Mouse (Mus musculus) retina, postnatal 7 days (tissue): Measurements from ENCODE around the gene Hspb11.

ENCODE experiments used
- DNase-seq: peaks from one replicate; pipeline ENCODE4 v3.0.0-alpha.2; 2012; ENCODE audit warnings: low read depth, low spot score

The Hspb11 gene

DNA sequence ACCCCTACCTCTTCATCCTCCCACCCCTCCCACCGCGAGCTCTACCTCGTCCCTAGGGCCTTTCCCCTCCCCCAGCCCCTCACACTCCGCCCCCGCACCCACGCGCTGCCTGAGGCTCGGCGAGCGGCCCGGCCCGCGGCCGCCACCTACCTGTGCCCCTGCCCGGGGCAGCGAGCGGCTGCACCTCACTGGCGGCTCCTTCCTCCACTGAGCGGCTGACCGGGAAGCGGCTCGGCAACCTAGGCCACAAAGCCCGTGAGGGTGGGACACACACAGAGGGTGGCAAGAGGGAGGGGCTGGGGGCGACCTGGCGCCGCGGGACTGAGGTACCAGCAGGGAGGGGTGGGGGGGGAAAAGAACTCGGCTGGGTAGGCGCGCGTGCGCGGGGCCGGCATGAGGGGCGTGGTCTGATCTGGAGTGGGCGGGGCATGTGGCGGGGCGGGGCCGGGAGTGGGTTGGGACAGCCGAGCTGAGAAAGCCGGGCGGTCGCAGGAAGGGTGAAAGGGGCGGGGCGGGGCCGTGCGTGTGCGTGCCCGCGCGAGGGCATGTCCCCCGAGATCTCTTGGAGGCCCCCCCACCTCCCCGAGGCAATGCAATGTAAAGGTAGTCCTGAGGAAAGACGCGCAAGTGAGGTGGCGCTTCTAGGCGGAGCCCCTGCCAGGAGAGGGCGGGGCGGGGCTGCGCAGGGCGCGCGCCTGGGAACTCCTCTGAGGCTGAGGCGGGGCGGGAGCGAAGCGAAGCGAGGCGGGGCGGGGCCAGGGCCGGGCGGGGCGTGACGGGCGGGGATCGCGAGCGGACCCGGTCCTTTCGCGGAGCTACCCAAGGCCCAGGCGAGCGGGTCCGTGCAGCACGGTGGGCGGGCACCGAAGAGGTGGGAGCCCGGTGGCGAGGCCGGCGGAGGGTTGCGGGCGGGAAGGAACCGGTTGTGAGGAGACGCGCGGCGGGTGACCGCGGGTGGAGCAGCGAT is at the start of gene Hspb11, which contains the start of gene Lrrc42:
Gene Hspb11 (plus strand): TSS at position 469 of the 967 bp plus-strand sequence.
Gene Lrrc42 (minus strand): TSS at position 408 of the 967 bp plus-strand sequence.
- DNase-seq, result peak; percentile 96

DNA sequence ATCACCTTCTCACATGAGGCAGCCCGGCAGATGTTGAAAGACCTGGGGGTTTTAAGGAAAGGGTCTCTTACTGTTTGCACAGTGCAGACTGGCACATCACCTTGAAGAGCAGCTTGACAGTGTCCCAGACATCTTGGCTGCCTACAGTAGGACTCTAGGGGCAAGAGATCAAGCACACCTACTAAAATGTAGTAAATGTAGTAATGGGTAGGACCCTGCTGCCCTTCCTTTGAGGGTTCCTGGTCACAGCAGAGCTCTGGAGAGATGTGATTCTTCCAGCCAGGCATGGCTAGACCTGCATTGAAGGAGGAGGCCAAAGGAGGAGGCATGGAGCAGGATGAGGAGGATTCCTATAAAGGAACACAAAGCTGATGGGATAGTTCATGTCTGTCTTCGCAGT is 46.4 kb upstream of the Hspb11 start:
- DNase-seq, result no peak

DNA sequence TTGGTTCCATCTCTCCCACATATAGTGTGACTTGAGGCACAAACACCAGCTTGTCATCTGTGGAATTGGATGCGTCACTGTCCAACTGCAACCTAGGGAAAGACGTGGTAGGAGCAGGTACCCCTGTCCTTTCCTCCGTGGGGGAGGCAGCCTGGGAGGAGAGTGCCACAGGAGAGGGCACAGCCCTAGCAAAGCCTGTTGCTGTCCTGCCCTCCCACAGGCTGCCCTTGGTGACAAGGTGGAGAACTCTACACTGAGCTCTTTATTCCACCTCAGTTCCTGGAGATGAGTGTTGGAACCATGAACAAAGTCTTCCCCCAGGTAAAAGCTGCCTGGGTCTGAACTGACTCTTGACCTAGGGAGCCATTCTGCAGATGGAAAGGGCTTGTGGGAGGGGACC is 44.5 kb upstream of the Hspb11 start, which contains the start of gene Ldlrad1:
Gene Ldlrad1 (plus strand): TSS at position 301 of the 400 bp plus-strand sequence.
- DNase-seq, result no peak

DNA sequence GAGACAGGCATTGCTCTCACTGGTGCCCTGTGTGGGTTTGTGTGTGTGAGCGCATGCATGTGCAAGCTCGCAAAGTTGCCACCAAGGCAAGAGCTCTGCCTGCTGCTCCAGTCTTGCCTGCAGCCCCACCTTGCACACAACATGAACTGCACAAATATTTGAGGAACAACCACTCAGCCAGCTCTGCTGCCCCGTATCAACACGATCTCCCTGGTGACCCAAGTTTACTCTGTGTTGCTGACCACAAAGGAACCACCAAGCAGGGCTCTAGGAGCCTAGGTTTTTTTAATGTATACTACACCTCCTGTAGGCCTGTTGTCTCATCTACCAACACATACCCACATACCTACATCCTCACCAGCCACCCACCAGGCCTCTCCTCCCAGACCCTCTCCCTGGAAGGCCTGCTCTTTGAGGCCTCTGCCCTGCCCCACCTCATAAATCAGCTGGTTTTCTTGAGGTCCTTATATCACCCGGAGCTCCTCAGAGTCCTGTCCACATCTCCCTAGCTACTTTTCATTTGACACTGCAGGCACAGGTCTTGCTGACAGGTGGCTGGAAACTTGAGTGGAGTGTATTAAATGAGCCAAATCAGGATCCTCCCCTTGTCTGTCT is 42.8 kb upstream of the Hspb11 start:
- DNase-seq, result no peak

DNA sequence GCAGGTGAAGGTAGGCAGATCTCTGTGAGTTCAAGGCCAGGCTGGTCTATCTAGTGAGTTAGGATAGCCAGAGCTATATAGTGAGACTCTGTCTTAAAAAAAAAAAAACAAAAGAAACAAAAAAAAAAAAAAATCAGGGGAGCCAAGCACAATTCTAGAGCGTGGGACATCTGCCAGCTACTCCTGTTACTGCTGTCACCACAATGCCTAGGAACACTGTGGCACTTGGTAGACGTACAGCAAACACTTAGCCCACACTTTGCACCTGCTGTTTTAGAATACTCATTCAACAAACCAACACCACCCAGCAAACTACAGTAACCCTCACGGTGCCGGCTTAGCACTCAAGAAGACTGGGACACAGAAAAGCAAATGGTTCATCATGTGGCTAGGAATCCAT is 41.9 kb upstream of the Hspb11 start:
- DNase-seq, result no peak

DNA sequence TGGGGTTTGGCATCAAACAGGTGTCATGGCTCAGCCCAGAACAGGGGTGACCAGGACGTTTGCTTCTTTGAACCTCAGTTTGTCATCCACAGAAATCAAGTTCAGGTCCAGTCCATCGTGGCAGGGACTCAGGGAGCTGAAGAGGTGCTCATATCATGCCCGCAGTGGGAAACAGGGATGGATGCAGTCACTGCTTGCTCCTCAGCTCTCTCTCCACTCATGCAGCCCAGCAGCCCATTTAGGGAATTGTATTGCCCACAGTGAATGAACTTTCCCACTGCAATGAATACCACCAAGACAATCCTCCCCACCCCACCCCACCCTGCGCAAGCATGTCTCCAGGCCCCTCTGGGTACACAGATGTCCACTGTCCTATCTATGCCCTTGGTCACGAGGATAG is 41.5 kb upstream of the Hspb11 start:
- no peak for DNase-seq

DNA sequence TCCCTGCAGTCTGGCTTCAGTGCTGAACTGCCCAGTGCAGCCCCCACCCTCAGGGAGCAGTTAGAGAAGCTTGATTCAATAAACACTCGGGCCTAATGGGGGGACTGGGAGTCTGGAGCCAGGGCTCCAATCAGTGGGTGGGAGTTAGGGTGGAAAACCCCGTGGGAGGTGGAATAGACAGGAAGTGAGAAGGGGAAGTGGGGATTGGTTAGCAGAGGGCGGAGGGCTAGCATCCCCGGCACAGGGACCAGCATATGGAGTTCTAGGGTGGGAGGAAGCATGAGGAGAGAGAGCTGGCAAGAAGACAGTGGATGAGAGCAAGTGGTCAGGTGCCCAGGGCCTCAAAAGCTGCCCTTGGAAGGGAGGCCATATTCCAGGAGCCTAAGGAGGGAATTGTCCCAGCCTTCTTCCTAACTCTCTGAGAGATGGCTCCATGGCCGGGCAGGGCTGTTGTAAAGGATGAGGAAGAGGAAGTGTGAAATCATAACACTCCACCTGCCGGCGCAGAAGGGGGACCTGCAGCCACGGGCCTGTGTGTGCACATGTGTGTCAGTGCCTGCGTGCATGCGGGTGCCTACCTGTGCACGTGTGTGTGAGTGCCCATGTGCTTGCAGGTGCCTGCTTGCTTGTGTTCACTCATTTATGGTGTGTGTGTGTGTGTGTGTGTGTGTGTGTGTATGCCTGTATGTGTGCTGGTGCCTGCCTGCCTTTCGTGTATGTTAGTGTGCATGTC is 39.9 kb upstream of the Hspb11 start:
- DNase-seq, result no peak

DNA sequence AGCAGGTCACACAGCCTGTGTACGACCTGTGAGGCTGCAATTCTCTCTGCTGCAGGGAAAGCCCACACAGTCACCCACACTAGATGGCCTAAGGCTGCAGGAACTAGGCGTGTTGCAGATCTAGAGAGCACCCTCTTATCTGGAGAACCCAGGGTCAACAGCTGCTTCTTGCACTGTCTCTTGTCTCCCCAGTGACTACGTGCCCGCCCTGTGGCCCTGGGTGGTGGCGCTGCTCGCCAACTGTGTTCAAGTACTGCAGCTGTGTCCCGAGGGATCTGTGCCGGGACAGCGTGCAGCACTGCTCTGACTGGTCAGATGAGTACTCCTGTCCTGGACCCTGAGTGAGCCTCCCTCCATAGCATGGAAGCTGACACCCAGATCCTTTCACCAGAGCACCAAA is 35.8 kb upstream of the Hspb11 start:
- no peak for DNase-seq

DNA sequence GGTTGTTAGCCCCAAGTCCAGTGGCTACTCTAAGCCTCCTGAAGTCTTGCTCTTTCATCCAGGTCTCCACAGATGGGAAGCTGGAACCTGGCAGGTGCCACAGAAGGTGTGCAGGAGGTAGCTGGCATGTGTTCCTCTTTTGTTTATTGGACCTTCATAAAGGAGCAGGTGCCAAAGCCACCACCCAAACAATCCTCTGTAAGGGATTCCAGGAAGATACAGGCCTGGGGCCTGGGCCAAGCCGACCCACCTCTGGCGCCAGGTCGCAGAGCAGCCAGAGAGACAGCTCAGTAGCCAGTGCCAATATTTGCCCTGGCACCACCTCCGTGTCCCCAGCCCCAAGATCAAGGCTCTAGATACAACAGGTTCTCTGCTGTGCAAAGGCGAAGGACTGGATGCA is 31.9 kb upstream of the Hspb11 start:
- DNase-seq, result no peak

DNA sequence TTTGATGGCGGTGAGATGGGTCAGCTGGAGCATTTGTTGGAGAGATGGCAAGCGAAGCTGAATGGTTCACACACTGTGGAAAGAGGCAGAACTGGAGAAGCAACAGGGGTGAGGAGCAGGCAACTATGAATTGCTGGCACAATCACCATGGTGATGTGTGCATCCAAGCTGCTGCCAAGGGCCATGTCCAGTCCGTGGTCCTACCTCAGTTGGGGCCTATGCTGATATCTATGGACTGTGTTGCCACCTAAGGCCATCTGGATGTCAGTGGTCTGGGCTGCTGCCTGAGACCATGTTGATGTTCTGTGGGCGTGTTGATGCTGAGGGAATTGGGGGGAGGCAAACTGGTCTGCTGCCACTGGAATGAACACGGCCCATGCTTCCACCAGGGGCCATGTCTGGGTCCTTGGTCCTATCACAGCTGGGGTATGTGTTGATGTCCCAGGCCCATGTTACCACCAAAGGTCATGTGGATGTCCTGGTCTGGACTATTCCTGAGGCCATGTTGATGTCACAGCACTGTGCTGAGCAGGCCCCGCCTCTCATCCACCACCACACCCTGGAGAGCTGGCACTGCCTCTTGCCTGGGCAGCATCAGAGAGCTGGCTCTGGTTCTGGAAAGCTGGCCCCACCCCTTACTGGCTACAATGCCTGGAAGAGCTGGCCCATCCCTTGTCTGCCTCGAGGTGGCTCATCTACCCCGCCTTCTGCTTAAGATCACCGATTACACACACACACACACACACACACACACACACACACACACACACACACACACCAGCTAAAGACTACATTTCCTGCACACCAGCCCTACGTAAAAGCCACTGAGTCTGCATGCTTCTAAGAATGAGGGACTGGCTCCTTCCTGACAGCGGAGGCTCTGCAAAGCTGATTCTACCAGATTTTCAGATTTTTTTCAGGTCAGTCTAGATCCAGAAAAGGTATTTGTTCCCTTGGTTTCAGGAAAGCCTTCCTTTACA is 29.9 kb upstream of the Hspb11 start:
- DNase-seq, result no peak

DNA sequence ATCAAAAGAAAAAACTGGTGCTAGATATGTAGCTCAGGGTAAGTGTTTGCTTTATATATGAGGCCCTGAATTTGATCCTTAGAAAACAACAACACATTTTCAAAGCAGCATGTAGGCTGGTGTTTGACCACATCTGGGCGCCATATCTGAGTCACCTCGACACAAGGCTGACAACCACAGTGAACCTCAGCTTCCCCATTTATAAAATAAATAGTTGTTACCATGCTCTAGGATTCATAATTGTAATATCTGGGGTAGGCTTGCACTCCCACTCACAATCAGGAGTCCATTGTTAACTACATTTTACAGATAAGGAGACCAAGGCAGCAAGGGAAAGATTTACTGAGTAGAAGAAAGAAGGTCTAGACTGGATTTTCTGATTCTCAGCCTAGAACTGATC is 27.1 kb upstream of the Hspb11 start:
- DNase-seq, result no peak

DNA sequence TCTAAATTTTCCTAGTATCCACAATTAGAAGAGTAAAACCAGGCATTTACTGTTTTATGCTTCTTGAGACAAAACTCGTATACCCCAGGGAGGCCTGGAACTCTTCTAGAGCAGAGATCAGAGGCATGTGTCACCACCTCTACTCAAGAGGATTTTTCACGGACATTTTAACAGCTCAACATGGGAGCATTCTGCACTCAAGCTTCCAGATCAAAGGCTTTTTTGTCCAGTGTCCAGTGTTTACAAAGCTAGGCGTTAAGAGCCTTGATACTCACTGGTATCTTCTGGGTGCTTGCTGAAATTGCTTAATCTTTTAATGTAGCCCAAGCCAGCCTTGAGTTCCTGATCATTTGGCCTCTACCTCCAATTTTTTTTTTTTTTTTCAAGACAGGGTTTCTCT is 21.2 kb upstream of the Hspb11 start:
- no peak for DNase-seq

DNA sequence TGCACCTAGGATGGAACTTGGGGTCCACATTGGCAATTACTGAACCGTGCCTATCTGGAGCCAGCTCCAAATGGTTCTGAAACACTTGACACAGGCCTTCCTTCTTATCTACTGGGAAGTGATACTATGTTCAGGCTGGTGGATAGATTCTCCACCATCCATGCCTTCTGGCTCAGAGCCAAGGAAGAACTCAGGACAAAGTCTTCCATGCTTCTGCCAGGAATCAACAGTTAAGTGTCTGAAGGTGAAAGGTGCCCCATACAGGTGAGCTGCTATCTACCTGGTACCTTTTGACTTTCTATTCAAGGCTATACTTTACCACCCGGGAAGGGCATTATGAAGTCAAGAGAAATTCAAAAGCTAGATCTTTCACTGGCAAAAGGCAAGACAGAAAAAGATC is 15.1 kb upstream of the Hspb11 start:
- DNase-seq, result no peak

DNA sequence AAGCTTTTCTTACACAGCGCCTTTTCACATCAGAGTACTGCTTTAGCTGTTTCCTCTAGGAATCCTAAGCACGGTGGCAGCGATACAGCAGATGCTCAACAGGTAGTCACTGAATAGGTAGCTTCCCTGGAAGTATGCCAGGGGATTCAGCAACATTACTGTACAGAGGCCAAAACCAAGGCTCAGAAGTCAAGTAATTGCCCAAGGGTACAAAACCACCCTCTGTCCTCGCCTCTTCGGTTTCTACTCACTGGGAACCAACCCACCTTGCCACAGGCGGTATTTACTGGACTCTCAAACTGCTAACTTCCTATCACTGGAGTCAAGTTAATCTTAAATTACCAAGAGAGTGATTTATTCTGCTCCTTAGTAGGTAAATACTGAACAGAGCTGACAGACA is 13.2 kb upstream of the Hspb11 start:
- no peak for DNase-seq

DNA sequence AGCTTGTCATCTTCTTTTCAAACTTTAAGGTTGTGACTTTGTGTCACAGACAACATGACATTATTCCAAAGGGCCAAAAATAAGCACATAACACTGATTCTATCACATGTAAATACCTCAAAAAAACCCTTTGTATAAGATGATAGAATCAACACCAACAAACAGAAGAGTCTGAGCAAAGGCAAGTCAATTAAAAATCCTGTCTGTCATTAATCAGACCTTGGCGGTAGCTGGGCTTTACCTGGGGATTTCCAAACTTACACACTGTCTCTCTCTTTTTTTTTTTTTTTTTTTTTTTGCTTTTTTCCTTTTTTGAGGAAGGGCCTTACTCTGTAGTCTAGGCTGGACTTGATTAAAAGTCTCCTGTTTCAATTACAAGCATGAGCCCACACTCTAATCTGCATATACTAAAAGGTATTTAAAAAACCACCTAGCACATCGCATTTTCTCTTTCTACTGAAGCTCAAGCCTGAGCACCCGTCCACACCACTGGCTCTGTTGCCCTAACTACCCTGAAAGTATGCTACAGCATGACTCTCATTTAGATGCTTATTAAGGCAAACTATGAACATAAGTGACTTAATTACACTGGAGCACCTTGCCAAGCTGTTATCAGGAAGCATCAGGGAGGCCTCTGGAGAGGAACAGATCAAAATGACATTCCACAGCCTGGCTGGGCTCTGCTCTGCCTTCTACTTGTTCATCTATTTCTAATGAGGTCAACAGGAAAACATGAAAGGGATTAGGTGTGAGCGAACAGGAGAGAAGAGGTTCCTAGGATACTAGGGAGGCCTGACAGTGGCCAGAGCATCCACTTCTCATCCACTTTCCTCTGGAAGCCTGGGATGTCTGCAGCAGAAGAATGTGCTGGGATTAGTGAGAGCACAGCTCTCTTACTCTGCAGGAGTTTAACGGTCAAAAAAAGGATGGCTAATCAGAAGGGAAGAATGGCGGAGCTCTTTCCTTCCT is 9.7 kb upstream of the Hspb11 start:
- DNase-seq, result no peak

DNA sequence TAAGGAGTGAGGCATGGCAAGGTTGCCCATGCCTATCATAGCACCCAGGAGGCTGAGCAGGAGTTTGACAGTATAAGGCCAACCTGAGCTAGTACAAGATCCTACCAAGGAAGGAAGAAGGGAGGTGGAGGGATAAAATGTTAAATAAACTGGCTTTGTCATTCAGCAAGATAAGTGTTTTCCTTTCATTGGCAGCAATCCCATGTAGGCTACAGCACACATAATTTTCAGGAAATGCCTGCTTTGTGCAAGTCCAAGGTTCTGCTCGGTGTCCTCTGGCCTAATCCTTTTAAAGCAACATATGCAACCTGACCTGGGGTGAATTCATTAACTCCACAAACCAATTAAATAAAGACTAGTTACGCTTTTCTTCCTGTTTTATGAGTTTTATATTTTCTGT is 8.0 kb upstream of the Hspb11 start:
- DNase-seq, result no peak

DNA sequence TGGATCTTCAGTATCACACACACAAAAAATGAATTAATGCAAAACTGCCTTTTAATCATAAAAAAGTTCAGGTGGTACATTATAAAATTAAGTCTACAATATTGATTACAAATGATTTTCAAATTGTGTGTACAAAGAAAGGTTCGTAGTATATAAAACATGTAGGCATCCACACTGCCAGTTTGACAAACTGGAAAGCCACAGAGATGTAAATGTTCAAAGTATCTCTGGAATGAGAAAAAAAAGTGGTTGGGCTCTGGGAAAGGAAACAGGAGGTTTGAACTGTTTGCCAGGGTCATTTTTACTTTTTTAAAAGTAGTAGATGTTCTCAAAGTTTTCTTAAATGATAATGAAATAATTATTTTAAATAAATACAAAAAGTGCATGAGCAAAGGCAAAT is 7.4 kb upstream of the Hspb11 start:
- DNase-seq, result no peak

DNA sequence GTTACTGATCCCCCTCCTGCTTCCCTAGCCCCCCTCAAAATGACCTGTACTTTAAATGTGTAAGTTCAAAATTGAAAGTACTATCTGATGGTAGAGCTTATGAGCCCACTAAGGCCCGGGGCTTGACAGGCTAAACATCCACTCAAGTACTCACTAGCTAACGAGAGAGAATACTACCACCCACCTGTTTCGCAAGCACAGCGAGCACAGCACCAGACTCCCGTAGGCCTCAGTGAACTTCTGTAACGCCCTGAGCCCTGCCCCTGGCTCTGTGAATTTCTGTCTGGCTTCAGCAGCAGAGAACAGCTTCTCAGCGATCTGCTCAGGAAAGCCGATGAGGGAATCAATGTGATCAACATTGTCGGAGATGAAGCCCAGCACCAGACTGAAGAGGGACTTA is 6.3 kb upstream of the Hspb11 start:
- DNase-seq, result no peak

DNA sequence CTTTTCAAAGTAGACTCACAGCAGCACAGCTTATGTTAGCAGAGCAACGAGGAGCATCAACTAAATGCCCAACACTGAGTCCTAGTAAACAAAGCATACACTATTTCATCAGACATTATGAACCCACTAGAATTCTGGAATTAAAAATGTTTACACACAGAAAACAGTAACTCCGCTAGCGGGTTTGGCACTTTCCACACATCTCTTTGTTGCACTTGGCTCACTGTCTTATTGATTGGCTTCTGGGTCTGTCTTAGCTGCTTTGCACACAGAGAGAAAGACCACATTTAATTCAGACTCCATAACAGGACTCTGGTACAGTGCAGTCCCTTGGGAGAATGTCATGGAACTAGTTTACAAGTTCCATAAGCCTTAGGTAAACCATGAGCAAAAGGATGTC is 5.3 kb upstream of the Hspb11 start:
- DNase-seq, result no peak

DNA sequence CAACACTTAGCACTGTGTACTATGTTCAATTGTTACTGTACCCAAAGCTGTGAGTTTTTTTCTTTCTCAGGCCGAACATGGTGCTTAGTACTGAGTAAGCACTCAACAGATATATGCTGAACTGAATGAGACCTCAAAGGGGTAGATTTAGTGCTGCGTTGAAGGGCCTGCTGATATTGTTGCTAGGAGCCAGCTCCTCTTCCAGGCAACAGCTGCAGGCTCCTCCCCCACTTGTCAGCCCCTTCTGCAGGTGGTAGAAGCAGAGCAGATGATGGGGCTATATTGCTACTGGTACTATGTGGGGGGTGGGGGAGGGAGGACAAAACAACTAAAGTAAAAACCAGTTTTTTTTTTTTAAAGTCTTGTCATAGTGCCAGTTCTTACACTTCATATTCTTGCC is 3.9 kb upstream of the Hspb11 start:
- no peak for DNase-seq
